Mouse (Mus musculus) testis, postnatal 10 days (tissue): ENCODE measurements around the gene Srm.

Source experiments
- DNase-seq: peaks from one replicate; pipeline ENCODE4 v3.0.0; 2021; ENCODE audit warnings: low spot score

Gene Srm

GRCm38 (mm10) chr4:148638302-148638701 is 47.0 kb downstream of the Srm start:
- DNase-seq = no peak

GRCm38 (mm10) chr4:148639455-148639854 is 48.2 kb downstream of the Srm start:
- DNase-seq = no peak

- no peak for DNase-seq
These were observed 49.8 kb downstream of the Srm start for GRCm38 (mm10) chr4:148641121-148641520.

- DNase-seq = no peak
These were observed 52.2 kb downstream of the Srm start, which contains the start of gene Gm572 for GRCm38 (mm10) chr4:148643291-148644156. Gene Gm572, plus strand, starts transcription at chr4:148643317.

GRCm38 (mm10) chr4:148644157-148644511 is 52.8 kb downstream of the Srm start:
- DNase-seq = peak; percentile 84
